Mouse (Mus musculus) neural tube, embryonic 11.5 days (tissue): ENCODE results near the gene Tmem178. TPM values are rescaled to one million over a fixed set of nuclear protein-coding genes. Genes with fewer than 3 reads are reported as not detected.
"Not testable (repeated sequence)": the region's sequence is repeated elsewhere in the genome, so short reads cannot be mapped to it uniquely, and the experiment has no call there.

Experiments
- ATAC-seq: fragments of 200-750 bp; cut with Nextera tagmentation; 2 replicates; pipeline ENCODE4 v1.8.0; 2017; ENCODE audit warnings: moderate number of reproducible peaks, mild to moderate bottlenecking, moderate TSS enrichment, moderate library complexity; ENCODE audit not compliant: insufficient read depth, low FRiP score, low TSS enrichment
- DNase-seq: peaks from one replicate; pipeline ENCODE4 v3.0.0-alpha.2; 2015; ENCODE audit warnings: low spot score
- H3K27ac ChIP-seq: fragments of 300-500 bp; sonication (generic); 2 replicates; pipeline ENCODE4 v1.5.1; 2014; ENCODE audit warnings: low read depth, mild to moderate bottlenecking, low read length
- H3K27me3 ChIP-seq: fragments of 300-500 bp; sonication (generic); 2 replicates; pipeline ENCODE4 v1.6.1; 2014; ENCODE audit warnings: mild to moderate bottlenecking, low read length, mixed read lengths; ENCODE audit not compliant: control insufficient read depth, insufficient read depth
- H3K36me3 ChIP-seq: fragments of 300-500 bp; sonication (generic); 2 replicates; pipeline ENCODE4 v1.6.1; 2014; ENCODE audit warnings: mild to moderate bottlenecking, low read length, moderate library complexity, mixed read lengths; ENCODE audit not compliant: control insufficient read depth, insufficient read depth
- H3K4me1 ChIP-seq: fragments of 300-500 bp; sonication (generic); 2 replicates; pipeline ENCODE4 v1.6.1; 2014; ENCODE audit warnings: low read length, mixed read lengths; ENCODE audit not compliant: control insufficient read depth, insufficient read depth
- H3K4me2 ChIP-seq: fragments of 300-500 bp; sonication (generic); 2 replicates; pipeline ENCODE4 v1.6.1; 2014; ENCODE audit warnings: low read depth, mild to moderate bottlenecking, moderate library complexity
- H3K4me3 ChIP-seq: fragments of 300-500 bp; sonication (generic); 2 replicates; pipeline ENCODE4 v1.5.1; 2014; ENCODE audit warnings: low read depth, low read length
- H3K9ac ChIP-seq: fragments of 300-500 bp; sonication (generic); 2 replicates; pipeline ENCODE4 v1.6.1; 2014; ENCODE audit warnings: mild to moderate bottlenecking, low read length
- H3K9me3 ChIP-seq: fragments of 300-500 bp; sonication (generic); 2 replicates; pipeline ENCODE4 v1.6.1; 2016; ENCODE audit warnings: low read length; ENCODE audit not compliant: control insufficient read depth
- WGBS: fragments of 180-500 bp; shearing (Covaris S2); extraction: QIAGEN DNeasy Blood & Tissue Kit; methylation state at CpG from one replicate; pipeline ENCODE4 v1.1.7; 2014; 5-methylcytosine and 5-hydroxymethylcytosine counted together
- polyA plus RNA-seq: library from polyadenylated mRNA; unstranded; fragments of >200 nt; fragmentation: Nextera tagmentation; extraction: Ambion mirVana; gene quantifications from 2 replicates; pipeline ENCODE4 v1.2.1, GENCODE M21; 2014

Tmem178 gene
- polyA plus RNA-seq, 1 experiment from 2014 or later, result 16.4 TPM

GRCm38 (mm10) chr17:80936521-80936920 lies 7.9 kb upstream of the Tmem178 start:
- no peak overlapping the region for H3K4me2 ChIP-seq
- H3K27ac ChIP-seq, result no peak overlapping the region
- H3K27me3 ChIP-seq, result no peaks in the 10 kb centered on the region
- no peaks in the 10 kb centered on the region for H3K36me3 ChIP-seq
- WGBS, result 80% methylated on average over 5 of the region's 5 CpGs
- H3K4me3 ChIP-seq, result no peak overlapping the region
- H3K9me3 ChIP-seq, result no peaks in the 10 kb centered on the region
- no peaks in the 10 kb centered on the region for H3K4me1 ChIP-seq
- no peak overlapping the region for H3K9ac ChIP-seq
- DNase-seq (no peak), ATAC-seq (no peak)

- Histone ChIP-seq H3K4me2 (no peak overlapping the region), H3K36me3 (no peaks in the 10 kb centered on the region), H3K27ac (no peak overlapping the region), H3K4me1 (no peaks in the 10 kb centered on the region; the same call in 1 of the 2 replicates), H3K9me3 (no peaks in the 10 kb centered on the region), H3K27me3 (no peaks in the 10 kb centered on the region), H3K4me3 (no peak overlapping the region), H3K9ac (no peak overlapping the region)
- no peak for DNase-seq
- WGBS, result 76% methylated on average over 7 of the region's 7 CpGs
- ATAC-seq, result no peak
Observed at GRCm38 (mm10) chr17:80939833-80940232, 4.6 kb upstream of the Tmem178 start.

GRCm38 (mm10) chr17:80941857-80942256 lies 2.6 kb upstream of the Tmem178 start:
- no peaks in the 10 kb centered on the region; the same call in 1 of the 2 replicates for H3K4me1 ChIP-seq
- H3K27me3 ChIP-seq, result peaks cover 2% of the 10 kb centered on the region; the same call in 1 of the 2 replicates
- 66% methylated on average over 11 of the region's 11 CpGs for WGBS
- no peak overlapping the region for H3K27ac ChIP-seq
- H3K9me3 ChIP-seq, result no peaks in the 10 kb centered on the region
- no peak for ATAC-seq
- no peak overlapping the region for H3K4me3 ChIP-seq
- no peak overlapping the region for H3K9ac ChIP-seq
- no peak for DNase-seq
- no peak overlapping the region for H3K4me2 ChIP-seq
- H3K36me3 ChIP-seq, result no peaks in the 10 kb centered on the region

- no peaks in the 10 kb centered on the region for H3K9me3 ChIP-seq
- peak overlapping the region; percentile 86 for H3K27ac ChIP-seq
- ATAC-seq (peak; percentile 60), DNase-seq (no peak)
- peak overlapping the region; percentile 77 for H3K4me3 ChIP-seq
- H3K4me1 ChIP-seq, result no peaks in the 10 kb centered on the region; the same call in 1 of the 2 replicates
- WGBS, result 12% methylated on average over 13 of the region's 26 CpGs
- H3K27me3 ChIP-seq, result peaks cover 2% of the 10 kb centered on the region; the same call in 1 of the 2 replicates
- H3K4me2 ChIP-seq, result peak overlapping the region; percentile 99
- no peaks in the 10 kb centered on the region for H3K36me3 ChIP-seq
- H3K9ac ChIP-seq, result peak overlapping the region; percentile 91
Observed at GRCm38 (mm10) chr17:80943835-80944529, 450 bp upstream of the Tmem178 start.

GRCm38 (mm10) chr17:80945510-80945909 lies 1.1 kb downstream of the Tmem178 start:
- WGBS, result 35% methylated on average over 8 of the region's 8 CpGs
- not testable (repeated sequence) for ATAC-seq, H3K27ac ChIP-seq, H3K9ac ChIP-seq, H3K27me3 ChIP-seq, H3K4me1 ChIP-seq, H3K9me3 ChIP-seq, H3K36me3 ChIP-seq, DNase-seq
- peak overlapping the region; percentile 23 for H3K4me3 ChIP-seq
- H3K4me2 ChIP-seq, result peak overlapping the region; percentile 34

GRCm38 (mm10) chr17:80946091-80946885 lies 1.9 kb downstream of the Tmem178 start:
- Histone ChIP-seq H3K4me3 (peak overlapping the region; percentile 23), H3K36me3 (no peaks in the 10 kb centered on the region), H3K4me2 (peak overlapping the region; percentile 34), H3K27ac (no peak overlapping the region), H3K4me1 (no peaks in the 10 kb centered on the region; the same call in 1 of the 2 replicates), H3K9ac (no peak overlapping the region), H3K27me3 (peaks cover 2% of the 10 kb centered on the region; the same call in 1 of the 2 replicates), H3K9me3 (no peaks in the 10 kb centered on the region)
- DNase-seq, result no peak
- no peak for ATAC-seq
- 72% methylated on average over 5 of the region's 5 CpGs for WGBS

- Histone ChIP-seq H3K27ac (no peak overlapping the region), H3K4me3 (no peak overlapping the region), H3K9ac (no peak overlapping the region), H3K9me3 (no peaks in the 10 kb centered on the region), H3K36me3 (no peaks in the 10 kb centered on the region), H3K27me3 (peaks cover 2% of the 10 kb centered on the region; the same call in 1 of the 2 replicates), H3K4me1 (peaks cover 2% of the 10 kb centered on the region; the same call in 1 of the 2 replicates), H3K4me2 (0 out of 2 replicates have a peak overlapping the region, but pooled peaks have one; percentile 34)
- ATAC-seq (no peak), DNase-seq (no peak)
- WGBS, result 85% methylated on average over 12 of the region's 12 CpGs
Observed at GRCm38 (mm10) chr17:80947075-80947960, 2.9 kb downstream of the Tmem178 start.

- Histone ChIP-seq H3K9ac (no peak overlapping the region), H3K27me3 (peaks cover 2% of the 10 kb centered on the region; the same call in 1 of the 2 replicates), H3K27ac (no peak overlapping the region), H3K36me3 (no peaks in the 10 kb centered on the region), H3K9me3 (no peaks in the 10 kb centered on the region), H3K4me3 (no peak overlapping the region), H3K4me2 (no peak overlapping the region), H3K4me1 (0 out of 2 replicates have a peak, but pooled peaks cover 2% of the 10 kb centered on the region)
- no peak for ATAC-seq
- no peak for DNase-seq
- 81% methylated on average over 7 of the region's 7 CpGs for WGBS
Observed at GRCm38 (mm10) chr17:80949382-80949781, 5.0 kb downstream of the Tmem178 start.
